Mouse (Mus musculus) spleen, adult 12 weeks (tissue): ENCODE data around the gene Mcfd2.
"Not testable (repeated sequence)": the region's sequence is repeated elsewhere in the genome, so short reads cannot be mapped to it uniquely, and the experiment has no call there.

Experiments used
- DNase-seq: peaks from one replicate; pipeline ENCODE4 v3.0.0; 2022; ENCODE audit warnings: low spot score

Mcfd2 gene

DNA sequence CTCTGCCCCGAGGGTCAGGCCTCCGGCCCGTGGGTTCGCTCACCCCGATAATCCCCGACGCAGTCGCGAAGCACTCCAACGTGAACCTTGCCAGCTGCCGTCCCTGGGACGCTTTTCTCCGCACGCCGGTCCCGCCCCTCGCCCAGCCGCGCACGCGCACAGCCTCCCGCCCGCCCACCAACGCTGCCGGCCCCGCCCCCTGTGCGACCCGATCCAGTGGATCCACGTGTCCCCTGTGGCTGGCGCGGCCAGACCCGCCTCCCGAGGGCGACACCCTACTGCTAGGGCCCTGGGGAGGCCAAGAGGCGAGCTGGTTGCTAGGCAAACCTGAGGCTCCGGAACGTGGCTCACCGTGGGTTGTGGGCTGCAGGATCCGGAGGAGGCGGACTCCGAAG, at the start of gene Mcfd2:
Mcfd2 (minus strand) TSS at position 144 of the 395 bp plus-strand sequence.
- peak; percentile 83 for DNase-seq

DNA sequence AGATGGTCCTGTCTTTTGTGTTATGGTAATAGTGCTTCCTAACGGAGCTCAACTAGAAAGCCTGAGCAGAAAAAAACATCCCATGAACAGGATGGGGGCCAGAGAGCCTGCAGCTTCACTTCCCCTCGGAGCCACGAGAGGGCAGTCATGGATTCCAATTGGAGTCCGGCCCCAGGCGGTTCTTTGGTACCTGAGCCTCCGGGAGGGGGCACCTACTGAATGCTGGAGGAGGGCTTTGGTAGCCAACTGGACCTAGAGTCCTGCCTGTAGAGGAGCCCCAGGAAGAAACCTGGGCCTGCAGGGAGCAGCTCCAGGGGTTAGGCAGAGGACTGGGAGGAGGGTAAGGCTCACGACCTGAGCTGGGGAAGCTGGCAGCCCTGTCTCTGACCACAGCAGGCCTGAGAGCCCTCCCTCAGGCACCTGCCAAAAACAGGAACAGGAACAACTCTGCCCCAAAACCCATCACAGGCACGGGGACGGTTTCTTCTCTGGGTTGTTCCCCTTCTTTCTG, 49.3 kb upstream of the Mcfd2 start:
- peak; percentile 71 for DNase-seq

DNA sequence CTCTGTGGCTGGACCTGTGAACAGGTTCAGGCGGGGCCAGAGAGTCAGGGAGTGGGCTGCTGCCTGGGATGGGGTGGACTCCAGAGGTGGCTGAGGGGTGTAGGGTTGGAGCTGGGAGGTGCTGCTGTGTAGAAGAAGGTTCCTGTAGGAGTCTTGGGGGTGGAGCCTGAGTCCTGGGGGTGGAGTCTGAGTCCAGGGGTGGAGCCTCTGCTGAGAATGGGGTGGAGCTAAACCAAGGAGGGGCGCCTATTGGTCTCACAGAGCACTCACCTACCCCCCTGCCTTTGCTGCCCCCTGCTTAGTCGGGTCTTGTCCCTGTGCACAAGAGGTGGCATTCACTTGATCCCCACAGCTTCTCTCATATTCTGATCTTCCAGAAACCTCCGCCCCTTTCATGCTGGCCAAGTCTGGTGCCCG, 48.8 kb upstream of the Mcfd2 start:
- DNase-seq: no peak

DNA sequence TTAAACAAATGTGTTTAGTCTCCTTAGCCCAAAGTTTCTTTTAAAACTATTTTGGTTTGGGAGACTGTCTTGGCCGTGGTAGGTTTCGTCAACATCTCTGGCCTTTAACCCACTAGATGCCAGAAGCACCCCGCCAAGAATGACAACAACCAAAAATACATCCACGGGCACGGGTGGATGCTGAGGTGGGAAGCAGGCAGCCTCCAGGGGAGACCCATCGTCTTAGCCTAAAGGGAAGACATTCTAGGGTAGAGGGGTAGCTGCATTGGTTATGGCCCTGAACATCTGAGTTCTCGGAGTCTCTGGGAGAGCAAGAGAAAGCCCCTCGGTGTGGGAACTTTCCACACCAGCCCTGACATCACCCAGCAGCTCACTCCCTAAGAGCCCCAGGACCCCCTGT, 48.4 kb upstream of the Mcfd2 start:
- DNase-seq: no peak

DNA sequence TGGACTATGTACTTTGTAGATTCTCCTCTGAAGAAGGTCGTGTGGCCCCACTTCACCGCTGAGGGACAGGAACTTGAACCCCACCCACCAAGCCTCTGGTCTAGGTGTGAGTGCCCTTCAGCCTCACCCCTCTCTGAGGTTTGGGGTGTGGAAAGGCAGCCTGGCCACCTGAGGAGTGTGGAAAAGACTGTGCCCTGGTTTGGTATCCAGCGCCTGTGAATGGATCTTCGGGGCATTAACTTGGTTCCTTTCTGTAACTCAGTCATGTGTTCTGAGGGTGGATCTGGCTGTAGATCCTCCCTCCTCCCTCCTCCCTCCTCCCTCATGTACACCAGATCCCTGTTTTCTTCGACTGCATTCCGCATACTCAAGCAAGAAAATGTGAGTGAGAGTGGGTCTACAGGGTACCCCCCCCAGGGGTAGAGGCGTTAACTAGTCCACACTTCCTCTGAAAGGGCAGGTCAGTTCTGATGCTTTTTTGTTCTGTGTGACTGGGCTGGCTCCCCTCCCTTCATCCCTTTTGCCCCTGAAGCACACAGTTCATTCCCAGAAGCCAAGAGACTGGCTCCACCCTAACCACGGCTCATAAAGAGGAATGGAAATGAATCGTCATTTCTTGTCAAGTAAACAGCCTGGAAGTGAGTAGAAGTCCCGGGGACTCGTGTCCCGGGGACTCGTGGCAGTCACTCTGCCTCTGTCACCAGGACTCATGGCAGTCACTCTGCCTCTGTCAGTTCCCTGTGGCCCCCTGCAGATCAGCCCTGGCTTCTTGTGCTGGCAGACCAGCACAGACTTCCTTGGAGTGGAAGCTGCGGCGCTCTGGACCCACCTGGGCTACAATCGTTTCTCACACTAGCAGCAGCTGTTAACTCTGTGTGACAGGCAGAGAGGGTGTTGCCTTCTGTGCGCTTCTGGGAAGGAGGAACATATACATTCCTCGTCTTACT, 47.5 kb upstream of the Mcfd2 start:
- no peak for DNase-seq

DNA sequence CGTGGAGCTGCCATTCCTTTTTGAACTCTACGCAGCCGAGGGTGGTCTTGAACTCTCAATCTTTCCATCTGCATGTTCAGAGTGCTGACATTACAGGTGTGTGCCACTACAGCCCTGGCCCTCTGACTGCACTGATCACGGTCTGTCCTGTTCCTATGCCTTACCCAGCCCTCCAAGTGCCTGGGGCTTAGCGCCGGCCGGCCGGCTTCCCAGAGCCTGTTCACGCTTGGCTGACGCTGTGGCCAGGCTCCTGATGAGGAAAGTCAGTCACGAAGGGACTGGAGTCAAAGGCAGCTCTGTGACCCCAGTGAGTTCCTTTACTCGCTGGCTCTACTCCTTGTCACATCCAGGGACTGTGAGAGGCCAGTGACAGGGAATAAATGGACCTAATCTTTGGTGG, 46.6 kb upstream of the Mcfd2 start:
- DNase-seq: no peak

DNA sequence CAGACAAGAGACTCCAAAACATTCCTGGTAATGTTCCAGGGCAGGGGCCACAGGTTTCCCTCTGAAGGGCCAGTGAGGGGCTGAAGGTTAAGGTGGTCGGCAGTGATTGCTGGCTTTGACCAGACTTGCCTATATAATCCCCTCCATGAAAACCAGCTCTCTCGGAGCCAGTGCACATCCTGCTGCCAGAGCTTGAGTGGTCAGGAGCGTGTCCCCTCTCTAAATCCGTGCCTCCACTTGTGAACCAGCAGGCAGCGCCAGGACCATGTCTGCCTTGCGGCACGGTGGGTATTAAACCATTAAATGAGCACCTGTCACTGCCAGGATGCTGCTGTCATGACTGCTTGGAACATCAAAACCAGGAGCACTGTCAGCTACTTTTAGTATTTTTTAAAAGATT, 44.8 kb upstream of the Mcfd2 start:
- DNase-seq: no peak

DNA sequence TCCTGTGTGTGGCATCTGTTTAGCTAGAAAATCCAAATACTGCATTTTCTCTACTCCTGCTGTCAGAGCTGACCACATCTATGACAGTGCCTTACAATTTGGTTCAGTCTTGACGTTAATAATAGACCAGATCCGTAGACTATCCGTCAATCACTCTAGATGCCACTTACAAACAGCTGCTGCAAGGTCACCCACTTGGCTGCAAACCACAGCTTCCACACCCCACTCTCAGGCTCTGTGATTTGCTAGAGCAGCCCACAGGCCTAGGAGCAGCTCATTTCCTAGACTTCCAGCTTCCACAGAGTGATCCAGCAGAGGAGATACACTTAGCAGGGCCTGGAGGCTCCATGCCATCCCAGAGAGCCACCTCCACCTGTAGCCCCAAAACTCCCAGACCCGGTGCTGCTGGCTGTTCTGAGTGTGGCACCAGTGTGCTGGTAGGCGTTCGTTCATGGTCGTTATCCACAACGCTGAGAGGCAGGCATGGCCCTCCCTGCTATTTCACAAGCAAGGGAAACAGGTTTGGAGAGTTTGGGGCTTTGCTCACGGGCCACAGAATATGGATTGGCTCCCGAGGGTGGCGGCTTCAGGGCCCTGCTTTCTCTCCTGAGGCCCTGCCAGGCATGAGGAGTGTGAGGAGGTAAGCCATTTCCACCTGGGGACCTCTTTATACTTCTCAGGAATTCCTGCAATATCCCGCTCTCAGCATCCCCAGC, 43.5 kb upstream of the Mcfd2 start:
- no peak for DNase-seq

DNA sequence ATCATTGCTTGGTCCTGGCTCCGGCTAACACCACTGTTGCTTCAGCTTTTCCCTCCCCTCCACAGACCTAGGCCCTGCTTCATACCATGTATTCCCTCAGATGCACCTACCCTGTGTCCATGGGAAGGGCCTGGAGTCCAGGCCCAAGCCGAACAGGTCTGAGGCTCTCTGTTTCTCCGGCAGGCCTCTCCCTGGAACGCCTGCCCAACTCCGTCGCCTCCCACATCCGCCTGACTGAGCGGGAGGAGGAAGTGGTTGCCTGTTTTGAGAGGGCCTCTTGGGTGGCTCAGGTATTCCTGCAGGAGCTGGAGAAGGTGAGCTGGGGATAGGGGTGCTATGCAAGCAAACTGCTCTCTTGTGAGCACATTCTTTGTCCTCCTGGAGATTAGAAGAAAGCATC, 41.0 kb upstream of the Mcfd2 start:
- no peak for DNase-seq

DNA sequence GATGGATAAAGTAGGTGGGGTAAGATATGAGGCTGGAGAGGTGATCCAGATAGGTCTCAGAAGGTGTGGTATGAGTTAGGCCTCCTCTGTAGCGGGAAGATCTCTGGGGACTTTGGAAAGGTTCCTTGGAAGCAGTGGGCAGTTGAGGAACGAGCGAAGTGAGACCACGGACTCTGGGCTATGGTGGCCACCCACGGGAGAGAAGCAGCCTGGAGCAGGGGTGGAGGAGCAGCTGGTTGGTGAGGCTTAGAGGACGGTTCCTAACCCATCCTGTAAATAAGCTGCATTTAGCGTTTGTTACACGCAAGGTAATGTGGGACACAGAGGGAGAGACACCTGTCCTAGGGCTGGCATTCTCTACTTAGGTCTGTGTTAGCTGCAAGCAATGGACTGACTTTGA, 39.3 kb upstream of the Mcfd2 start:
- DNase-seq: no peak

DNA sequence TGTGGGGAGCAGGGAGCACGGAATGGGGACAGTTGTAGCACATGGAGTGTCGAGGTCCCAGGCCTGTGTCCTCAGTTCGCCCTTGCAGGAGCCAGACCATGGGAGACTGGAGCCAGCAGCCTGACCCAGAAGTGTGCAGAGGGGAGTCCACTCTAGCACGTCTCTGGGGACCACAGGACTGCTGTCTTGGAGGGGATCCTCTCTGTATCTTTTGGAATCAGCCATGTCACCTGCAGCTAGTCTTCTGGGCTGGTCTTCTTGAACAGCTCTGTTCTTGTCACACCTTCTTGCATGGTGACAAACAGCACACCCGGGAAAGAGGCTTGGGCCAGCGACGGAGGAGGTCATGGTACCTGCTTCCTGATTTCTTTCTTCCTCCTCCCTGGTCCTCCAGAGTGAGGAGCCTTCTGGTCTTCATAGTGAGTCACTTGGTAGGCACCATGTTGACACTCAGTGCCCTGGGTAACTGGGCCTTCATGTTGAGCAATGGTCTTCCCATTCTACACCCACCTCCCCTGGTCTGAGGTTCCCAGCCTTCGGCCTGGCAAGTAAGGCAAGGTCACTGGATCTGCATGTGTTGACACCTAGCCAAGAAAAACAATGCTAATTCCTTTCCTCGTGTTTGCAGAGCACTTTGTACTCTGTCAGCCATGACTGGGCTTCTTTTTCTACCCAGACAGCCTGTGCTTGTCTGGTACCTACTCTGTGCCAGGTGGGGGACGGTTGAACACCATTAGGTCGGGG, 38.6 kb upstream of the Mcfd2 start:
- DNase-seq: no peak

DNA sequence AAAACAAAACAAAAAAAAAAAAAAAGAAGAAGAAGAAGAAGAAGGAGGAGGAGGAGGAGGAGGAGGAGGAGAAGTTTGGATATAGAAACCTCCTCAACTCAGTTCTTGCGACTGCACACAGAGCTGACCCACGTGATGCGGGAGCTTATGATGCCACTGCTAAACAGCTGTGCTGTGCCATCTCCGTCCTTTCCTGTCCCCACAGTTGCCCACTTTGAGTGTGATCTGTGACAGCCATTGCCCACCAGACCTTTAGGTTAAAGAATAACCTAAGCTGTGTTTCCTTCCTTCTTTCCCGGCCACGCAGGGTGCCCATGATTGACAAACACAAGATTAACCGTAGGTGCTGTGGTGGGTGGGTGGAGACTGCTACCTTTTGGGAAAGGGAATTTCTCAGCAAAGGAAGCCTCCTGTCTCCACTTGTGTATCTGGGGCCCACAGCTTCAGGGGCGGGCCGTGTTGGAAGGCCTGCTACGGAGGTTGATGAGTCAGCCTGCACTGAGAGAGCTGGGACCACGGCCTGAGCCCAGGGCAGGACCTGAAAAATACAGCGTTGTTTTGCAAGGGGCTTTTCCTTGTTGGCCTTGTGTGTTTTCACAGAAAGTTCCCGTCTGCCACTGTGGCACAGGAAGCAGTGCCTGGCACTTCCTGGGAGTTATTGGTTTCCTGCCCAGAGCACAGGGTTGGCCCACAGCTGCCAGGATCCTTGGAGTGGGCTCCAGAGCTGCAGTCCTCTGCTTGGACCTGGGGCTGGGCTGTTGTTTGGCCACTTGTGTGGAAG, 36.5 kb upstream of the Mcfd2 start:
- no peak for DNase-seq

DNA sequence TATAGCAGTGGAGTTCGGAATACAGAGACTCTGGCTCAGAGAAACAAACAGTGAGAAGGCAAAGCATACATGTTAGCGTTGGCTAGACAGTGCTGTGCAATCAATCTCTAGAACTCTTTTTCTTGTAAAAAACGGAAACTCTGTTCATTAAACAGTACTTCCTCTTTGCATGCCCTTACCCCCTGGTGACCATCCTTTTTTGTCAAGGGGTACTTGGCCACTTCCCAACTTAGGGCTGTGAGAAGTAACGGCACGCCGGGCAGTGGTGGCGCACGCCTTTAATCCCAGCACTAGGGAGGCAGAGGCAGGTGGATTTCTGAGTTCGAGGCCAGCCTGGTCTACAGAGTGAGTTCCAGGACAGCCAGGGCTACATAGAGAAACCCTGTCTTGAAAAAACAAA, 35.9 kb upstream of the Mcfd2 start:
- DNase-seq: not testable (repeated sequence)

DNA sequence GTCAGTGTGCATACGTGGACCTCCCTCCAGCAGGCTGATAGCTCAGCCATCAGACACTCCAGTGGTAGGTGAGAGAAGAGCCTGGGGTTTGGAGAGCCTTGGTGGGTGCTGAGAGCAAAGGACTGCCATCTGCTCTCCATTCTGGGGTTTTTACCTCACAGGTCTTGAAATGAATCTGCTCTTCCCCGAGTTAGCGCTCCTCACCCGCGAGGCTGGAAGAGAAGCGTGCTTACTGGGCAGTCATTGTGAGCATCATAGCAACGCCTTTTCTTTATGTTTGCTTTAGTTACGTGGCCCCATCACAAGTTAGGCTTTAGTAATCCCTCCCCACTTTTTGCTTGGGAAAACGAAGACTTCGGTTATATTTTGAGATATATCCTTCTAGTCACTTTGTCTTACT, 34.6 kb upstream of the Mcfd2 start:
- DNase-seq: no peak

DNA sequence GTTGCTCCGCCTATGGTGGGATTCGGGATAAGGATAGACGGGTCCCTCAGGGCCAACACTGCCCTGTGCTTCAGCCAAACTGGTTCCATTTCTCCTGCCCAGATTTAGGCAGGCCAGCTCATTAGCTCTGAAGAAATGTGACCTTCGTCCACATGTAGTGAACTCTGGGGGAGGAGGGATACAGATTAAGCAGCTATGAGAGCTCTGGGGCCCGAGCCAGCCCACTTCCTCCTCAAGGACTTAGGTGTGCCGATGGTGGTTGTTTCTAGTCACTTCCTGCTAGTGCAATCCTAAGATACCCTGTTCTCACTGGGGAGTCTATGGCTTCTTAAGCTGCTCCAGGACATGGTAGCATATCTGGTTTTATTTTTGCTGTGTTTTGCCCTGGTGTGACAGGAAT, 33.2 kb upstream of the Mcfd2 start:
- DNase-seq: no peak

DNA sequence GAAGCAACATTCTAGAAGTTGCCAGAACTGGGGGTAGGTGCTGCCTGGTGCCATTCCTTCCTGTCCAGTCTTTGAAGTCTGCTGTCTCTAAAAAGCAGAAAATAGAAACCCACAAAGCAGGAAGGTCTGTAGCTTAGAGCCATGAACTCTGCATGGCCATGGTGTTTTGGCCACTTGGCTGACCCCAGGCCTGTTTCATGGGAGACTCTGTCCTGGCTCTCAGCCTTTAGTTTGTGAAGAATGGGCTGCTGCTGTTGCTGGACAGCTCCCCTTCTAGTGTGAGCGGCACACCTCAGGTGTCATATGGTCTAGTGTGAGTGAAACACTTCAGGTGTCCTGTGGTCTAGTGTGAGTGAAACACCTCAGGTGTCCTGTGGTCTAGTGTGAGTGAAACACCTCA, 31.0 kb upstream of the Mcfd2 start:
- not testable (repeated sequence) for DNase-seq

DNA sequence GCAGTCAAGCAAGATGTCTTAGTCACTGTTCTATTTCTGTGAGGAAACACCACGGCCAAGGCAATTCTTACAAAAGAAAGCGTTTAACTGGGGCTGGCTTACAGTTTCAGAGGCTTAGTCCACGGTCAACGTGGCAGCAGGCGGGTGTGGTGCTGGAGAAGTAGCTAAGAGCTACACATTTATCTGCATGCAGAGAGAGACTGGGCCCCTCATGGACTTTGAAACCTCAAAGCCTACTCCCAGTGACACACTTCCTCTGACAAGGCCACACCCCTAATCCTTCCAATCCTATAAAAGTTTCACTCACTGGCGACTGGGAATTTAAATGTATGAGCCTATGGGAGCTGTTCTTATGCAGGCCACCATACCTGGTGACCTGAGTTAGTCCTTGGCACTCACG, 30.0 kb upstream of the Mcfd2 start:
- DNase-seq: no peak

DNA sequence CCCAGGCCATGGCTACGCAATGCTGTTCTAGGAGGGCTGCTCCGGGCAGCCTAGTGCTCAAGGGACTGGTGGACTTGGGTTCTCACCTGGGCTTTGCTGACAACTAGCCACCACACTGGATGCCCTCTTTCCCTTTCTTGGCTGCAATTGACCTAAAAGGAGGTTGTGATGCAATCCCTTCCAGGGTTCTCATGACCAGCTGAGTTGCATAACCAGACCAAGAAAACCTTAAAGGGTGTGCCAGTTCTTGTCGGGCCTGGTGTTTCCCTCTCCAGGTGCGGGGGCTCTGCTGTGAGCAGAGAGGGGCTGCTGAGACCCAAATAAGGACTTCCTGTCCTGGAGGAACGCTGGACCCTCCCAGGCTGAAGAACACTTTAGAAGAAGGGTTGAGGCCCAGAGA, 27.4 kb upstream of the Mcfd2 start:
- no peak for DNase-seq

DNA sequence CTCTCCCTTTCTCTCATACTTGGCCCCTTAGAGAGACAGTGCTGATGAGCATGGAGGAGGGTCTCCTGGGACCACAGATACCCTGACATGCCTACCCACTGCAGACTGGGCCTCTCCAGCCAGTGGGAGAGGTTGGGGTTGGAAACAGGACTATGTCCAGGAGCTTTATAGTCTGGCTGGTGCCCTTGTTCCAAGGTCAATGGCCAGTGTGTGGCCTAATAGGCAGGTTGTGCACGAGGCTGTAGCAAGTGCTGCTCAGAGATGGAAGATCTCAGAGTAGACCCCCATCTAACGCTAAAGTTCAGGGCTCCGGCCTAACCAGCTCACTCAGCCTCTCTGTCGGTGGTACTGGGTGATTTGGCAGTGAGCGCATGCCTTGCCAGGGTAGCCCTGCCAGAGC, 26.0 kb upstream of the Mcfd2 start:
- no peak for DNase-seq

DNA sequence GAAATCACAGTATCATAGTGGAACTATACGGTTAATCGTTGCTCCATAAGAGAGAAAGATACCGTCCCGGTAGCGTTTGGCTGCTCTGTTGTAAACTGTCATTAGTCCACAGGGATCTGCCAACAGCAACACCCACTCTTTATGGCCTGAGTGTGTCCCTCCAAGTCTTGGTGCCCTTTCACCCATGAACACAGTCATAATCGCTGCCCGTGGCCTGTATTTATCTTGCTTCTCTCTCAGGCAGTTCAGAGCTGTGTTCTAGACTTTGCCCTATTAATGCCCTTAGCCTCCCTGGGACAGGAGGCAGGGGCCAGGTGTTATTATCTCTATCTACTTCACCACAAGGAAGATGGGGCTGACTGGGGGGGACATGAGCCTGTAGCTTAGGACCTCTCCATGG, 25.3 kb upstream of the Mcfd2 start:
- DNase-seq: no peak

DNA sequence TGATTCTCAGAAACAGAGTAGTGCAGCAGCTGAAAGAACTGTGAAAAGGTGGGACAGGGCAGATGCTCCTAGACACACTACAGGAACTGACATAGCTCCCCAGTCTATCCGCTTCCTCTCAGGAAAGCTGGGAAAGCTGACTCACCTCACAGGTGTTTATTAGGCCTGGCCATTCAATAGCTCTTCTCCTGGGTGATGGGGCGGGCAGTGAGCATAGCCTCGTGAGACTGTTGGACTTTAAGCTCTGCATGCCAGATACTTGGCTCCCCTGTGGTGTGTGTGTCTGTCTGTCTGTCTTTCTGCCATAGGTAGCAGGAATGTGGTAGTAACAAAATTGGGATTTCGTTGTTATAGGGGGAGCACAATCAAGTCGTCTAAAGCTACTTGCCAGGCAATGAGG, 23.6 kb upstream of the Mcfd2 start:
- no peak for DNase-seq

DNA sequence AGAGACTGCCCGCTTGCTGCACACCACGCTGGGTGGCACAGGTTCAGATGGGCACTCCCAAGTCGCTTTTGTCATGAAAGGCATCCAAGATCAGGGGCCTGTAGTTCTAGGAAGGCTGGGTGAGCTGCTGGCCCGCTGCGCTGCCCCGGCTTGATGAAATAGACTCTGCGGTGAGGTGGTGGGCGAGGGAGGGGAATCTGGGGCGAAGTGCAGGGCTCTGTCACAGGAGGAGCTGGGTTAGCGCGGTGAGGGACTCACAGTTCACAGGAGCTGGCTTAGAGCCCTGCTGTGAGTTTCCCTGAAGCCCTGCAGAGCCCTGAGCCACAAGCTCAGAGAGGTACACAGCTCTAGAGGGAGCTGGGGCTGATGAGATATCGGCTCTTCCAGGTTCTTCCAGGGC, 22.4 kb upstream of the Mcfd2 start:
- DNase-seq: no peak
